Mouse (Mus musculus): ENCODE results near the gene Celf2. TPM values are rescaled to one million over a fixed set of nuclear protein-coding genes. Genes with fewer than 3 reads are reported as not detected.
A peak's percentile ranks its signal among the peaks of the same experiment; 100 is the strongest.

The Celf2 gene
- total RNA-seq, 2 experiments from 2014 or later, result 53.5 to 58.8 TPM

DNA sequence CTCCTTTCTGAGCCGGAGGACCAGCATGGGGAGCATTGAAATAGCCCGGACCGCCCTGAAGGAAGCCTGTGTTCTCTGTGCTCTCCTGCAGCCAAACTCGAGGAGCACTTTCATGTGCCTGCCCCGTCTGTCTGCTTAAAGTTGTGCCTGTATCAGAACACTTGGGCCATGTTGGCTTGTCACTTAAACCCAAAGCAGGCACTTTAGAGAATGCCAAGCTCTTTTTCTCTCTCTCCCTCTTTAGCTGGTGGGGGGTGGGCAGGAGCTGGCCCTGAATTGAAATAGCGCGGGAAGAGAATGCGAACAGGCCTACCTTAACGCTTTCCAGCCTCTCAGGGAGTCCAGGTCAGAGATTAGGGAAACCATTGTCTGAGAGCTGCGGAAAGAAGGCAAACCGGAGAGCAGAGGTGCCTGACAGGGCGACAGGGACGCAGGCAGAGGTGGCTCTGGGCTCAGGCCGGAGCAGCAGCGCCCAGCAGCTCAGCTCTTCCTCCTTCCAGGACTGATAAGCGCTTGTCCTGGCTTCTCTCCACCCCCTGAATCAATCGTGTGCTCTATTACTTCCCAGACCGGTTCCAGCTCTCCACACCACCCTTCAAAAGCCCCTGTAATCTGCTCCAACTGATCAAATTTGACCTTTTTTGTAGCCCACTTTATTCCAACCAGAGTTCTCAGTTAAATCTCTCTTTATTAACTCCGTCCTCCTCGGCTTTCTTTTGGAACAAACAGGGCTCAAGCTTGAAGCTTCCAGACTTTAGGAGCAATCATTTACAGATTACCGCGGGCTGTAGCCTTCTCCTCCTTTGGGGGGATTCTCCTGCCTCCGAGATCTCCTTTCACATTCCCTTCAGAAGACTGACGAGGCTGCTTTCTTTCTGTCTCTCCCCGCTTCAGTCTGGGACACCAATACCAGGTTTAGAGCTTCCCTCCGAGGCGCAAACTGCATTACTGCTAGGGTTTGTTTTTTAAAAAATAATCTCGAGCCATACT lies 428.3 kb downstream of the Celf2 start:
- DNase-seq, result peak; percentile 25

DNA sequence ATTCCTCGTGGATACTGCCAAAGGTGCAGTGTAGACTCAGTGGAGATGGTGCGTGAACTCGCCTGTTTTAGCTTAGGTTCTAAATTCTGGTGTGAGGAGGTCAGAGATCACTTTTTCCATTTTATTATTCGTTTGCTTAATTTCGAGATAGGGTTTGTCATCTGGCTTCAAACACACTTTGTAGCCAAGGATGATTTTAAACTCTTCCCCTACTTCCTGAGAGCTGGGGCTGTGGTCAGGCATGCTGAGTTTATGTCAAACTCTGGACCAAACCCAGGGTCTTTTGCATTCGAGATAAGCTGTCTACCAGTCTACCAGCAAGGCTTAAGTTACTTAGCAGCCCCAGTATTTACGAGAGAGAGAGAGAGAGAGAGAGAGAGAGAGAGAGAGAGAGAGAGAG lies 429.3 kb downstream of the Celf2 start:
- no peak for DNase-seq

GRCm38 (mm10) chr2:7079390-7079789 lies 430.0 kb downstream of the Celf2 start:
- no peak for DNase-seq

- no peak for DNase-seq
Measured at GRCm38 (mm10) chr2:7073730-7074129, 435.6 kb downstream of the Celf2 start.

- no peak for DNase-seq
Measured at GRCm38 (mm10) chr2:7072344-7073265, 436.8 kb downstream of the Celf2 start.

- DNase-seq, result no peak
Measured at GRCm38 (mm10) chr2:7069458-7069857, 439.9 kb downstream of the Celf2 start.

GRCm38 (mm10) chr2:7068281-7068680 lies 441.1 kb downstream of the Celf2 start:
- no peak for DNase-seq

DNA sequence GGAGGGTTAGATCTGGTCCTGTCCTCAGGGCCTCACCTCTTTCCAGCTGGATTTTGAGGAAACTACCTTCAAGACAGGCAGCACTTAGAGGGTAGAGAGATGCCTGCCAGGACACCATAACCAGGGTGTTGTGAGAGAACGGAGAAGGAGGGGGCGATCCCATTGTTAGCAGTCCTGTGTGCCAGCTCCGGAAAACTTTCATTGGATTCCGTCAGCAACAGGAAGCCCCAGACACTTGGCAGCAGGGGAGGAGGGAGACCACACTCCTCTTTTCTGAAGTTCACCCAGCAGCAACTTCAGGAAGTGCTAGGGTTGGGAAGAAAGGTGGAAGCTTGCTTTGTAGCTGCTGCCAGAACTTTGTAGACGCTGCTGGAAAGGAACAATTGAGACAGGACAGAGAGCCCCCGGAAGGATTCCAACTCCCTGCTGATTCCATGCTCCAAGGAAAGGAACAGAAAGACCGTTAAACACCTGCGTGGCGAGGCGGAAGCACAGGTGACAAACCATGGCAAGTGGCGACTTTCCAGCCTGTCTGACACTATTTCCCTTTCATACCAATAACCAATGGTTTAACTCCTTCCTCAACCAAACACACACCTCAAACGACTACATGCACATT lies 445.7 kb downstream of the Celf2 start:
- DNase-seq, result no peak

DNA sequence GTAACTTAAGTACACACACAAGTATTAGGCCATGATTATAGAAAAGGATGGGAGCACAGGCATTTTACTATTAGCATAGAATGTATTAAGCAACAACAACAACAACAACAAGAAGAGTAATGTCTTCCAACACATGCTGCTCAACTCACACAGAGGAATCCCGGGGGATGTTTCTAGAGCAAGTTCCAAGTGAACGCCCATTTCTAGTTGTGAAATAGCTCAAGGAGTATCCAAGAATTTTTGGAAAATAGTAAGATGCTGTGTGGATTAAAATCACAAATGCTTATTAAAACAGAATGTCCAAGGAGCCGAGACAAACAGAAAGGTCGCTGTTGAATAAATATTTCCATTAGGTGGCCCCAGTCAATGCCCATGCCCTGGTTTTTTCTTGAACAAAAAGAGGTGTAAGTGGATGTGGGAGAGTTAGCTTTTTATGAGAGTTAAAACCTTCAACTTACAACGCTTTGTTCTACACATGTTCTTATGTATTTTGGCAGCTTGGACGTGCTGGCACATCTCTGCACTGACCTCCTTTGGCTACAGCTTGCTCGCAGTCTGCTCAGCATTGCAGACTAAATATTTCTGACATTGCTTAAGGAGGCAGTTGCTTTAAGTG lies 448.8 kb downstream of the Celf2 start:
- DNase-seq, result peak; percentile 45

DNA sequence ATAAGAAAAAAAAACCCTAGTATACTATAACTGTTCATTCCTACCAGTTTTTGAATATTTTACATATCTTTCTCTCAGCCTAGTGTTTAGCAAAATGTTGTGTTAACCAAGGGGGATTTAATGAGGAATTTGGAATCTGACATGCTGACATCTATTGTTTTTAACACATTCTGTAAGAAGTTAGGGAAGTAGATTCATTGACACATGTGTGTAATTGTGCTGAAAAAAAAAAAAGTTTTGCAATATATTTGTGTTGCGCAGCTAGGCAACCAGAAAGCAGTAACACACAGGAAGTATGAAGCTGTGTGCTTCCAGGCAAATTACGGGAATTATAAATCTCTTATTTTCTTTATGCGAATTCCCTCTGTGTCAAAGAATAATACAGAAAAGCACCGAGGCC lies 453.0 kb downstream of the Celf2 start:
- no peak for DNase-seq

- DNase-seq, result no peak
Measured at GRCm38 (mm10) chr2:7055958-7056357, 453.4 kb downstream of the Celf2 start.

- no peak for DNase-seq
Measured at GRCm38 (mm10) chr2:7051090-7051489, 458.3 kb downstream of the Celf2 start.

- DNase-seq, result no peak
Measured at GRCm38 (mm10) chr2:7046155-7046554, 463.2 kb downstream of the Celf2 start.

DNA sequence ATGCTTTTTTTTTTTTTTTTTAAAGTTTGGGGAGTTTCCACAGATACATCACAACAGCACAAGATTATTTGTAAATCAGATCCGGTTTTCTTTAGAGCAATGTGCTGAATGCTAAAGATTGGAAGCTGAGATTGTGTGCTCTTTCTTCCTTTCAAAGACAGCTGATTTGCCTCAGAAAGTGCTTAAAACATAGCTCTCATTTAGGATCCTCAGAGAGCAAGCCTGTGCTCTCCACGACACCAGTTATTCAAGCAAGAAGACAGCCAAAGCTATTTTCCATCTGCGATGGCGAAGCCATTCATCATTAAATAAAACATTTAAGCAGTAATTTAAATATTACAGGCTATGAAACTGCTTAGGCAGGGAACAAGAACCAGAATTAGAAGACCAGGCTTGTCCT lies 463.8 kb downstream of the Celf2 start:
- no peak for DNase-seq

- DNase-seq, result no peak
Measured at GRCm38 (mm10) chr2:7043770-7044459, 465.4 kb downstream of the Celf2 start.

GRCm38 (mm10) chr2:7040940-7041339 lies 468.4 kb downstream of the Celf2 start:
- DNase-seq, result no peak

GRCm38 (mm10) chr2:7038991-7039390 lies 470.4 kb downstream of the Celf2 start:
- DNase-seq, result no peak

- DNase-seq, result no peak
Measured at GRCm38 (mm10) chr2:7031389-7031788, 478.0 kb downstream of the Celf2 start.

GRCm38 (mm10) chr2:7026737-7027136 lies 482.6 kb downstream of the Celf2 start:
- DNase-seq, result no peak

DNA sequence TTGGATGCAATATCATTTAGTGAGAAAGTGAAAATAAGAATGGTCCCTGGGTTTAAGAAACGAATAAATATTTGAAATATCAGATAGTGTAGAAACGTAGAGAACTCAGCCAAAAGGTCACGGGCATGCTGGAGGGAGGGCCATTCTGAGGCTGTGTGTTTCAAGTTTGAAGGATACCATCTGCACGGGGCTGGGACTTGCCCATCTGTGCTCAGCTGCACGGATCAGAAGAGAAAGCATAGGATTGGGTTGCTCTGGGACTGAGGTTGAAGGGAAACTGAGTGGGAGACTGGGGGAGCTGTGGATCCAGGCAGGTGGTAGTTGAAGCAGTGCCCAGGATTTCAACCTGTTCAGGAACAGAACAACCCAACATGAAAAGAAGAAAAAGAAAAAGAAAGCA lies 483.8 kb downstream of the Celf2 start:
- no peak for DNase-seq

DNA sequence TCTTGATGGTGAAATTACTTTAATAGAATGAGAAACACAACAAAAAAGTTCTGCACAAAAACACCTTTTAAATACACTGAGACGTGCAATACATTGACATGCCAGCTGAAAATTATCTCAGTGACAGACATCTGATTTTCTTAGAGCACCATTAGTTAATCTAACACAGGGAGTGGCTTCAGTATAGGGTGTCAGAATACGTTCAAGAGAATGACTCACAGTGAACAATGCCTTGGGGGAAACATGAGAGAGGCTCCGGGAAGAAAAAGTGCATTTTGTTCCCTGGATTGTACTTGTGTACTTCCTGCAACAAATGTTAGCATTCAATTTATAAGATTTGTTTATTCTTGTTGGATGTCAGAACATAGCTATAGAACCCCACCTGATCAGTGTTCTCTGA lies 487.2 kb downstream of the Celf2 start:
- no peak for DNase-seq

Measured in gastrocnemius, postnatal 25 days (tissue).